Mouse (Mus musculus) telencephalon, adult 2 months (tissue): Measurements from ENCODE around the gene Sgms2.

Experiments used
- DNase-seq: peaks from one replicate; pipeline ENCODE4 v3.0.0-alpha.2; 2011; ENCODE audit warnings: low read depth, low spot score

The Sgms2 gene

DNA sequence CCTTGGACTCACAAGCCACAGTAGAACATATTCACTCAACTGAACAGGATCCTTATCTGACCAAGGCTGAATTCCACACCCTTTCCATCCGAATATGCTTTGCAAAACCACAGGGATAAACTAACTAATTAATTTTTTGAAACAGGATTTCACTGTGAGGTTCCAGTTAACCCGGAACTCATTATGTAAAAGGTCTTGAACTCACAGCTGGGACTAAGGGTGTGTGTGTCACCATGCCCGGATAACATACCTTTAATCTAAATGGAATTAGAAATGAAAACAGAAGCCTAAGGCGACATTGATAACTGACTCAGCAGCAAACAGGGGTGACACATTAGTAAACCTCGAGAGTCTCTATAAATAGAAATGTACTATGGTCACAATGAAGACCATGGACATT lies 5.8 kb downstream of the Sgms2 start:
- no peak for DNase-seq

DNA sequence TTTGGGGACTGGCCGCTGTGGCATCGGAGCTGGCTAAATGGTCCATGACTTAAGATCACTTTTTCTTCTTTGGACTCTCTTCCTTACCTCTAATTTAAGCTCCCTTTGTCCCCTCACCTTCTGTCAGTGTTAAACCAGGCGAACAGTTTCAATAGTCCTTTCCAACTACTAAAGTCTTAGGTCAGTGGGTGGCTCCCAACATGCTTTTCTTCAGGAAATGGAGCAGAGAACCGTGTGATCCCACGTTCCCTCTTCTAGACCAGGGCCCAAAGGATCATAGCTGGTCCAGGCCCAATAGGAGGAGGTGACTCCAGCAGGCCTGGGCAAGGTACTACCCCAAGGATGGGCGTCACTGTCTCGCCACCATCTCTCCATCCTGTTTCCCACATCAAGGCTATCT lies 7.6 kb downstream of the Sgms2 start:
- DNase-seq: no peak

DNA sequence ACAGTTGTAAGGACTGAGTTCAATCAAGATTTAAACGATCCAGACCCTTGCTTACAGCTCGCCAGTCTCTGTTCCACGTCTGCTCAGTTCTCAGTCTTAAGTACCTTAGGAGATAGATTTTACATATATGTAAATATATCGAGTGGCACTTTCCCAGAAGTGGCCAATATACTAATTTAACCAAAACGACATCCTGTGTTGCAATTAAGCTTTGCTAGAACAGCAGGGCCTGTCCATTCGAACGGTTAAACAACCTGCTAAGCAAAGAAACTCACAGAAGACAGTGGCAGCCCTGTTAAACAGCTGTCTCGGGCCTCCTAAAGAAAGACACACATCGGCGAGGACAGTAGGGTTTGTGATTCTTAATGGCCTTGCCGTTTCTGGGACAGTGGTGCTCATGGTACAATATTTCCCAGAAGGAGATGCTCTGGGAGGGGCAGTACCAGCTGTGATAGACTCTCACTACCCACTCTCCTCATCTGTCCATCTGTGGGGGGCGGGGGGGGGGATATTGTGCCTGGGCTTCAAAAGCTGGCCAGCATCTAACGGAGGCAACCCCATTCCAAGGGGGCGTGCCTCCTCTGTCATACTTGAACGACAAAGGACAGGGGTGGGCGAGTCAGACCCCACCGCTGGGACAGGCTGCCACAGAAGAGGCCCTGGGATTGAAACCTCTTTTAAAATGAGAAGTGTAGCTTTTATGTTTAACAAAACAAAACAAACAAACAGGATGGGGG lies 9.1 kb downstream of the Sgms2 start:
- DNase-seq: no peak

- DNase-seq: no peak
Observed at GRCm38 (mm10) chr3:131480659-131481058, 10.6 kb downstream of the Sgms2 start.

- no peak for DNase-seq
Observed at GRCm38 (mm10) chr3:131479415-131479814, 11.8 kb downstream of the Sgms2 start.

- DNase-seq: no peak
Observed at GRCm38 (mm10) chr3:131476002-131476401, 15.2 kb downstream of the Sgms2 start.

- no peak for DNase-seq
Observed at GRCm38 (mm10) chr3:131474526-131474925, 16.7 kb downstream of the Sgms2 start.

DNA sequence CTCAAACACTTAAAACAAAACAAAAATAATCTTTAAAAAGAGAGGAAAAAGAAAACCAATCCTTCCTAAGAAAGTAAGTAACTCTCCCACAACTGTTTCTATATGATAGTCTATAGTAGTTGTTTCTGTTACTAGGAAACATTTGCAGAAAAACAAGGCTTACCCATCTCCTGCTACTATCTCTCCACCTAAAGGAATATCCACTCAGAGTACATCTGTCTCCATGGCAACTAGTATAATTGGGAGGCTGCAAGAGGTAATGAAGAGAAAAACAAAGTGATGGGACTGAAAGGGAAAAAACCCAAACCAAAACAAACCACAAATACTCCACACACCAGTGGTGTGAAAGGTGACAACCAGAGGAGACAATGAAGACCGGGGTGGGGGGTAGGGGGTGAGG lies 17.7 kb downstream of the Sgms2 start:
- no peak for DNase-seq

GRCm38 (mm10) chr3:131471836-131472235 lies 19.4 kb downstream of the Sgms2 start:
- no peak for DNase-seq

DNA sequence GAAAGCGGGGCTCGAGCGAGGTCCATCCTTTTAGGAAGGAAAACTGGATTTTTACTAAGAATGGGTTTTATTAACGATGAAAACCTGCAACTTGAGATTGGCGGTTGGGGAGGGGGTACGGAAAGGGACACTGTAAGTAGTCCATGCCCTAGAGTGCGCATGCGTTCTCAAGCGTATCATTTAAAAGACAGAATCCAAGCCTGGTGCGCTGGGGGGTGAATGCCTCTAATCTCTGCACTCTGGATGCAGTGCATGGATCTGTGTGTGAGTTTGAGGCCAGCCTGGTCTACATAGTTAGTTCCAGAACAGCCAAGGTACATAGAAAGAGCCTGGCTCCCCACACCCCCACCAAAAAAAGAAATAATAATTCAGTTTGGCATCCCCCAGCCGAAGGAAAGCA lies 19.8 kb downstream of the Sgms2 start:
- DNase-seq: no peak

- DNase-seq: no peak
Observed at GRCm38 (mm10) chr3:131470837-131471236, 20.4 kb downstream of the Sgms2 start.

DNA sequence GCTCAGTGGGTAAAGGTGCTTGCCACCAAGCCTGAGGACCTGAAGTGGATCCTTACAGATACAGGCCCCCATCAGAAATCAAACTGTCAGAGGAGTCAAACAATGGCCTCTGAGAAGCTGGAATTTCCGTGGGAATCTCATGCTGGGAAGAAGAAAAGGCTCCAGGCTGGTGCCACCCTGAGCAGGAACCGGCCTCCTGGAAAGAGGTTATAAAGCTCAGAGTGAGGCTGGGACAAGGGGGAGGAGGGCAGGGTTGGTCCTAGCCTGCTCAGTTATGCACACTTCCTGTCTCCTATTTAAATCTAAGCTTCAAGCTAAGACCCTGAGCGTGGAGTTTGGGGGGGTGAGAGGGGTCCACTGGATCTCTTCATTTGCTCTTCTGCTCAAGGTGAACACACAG lies 21.6 kb downstream of the Sgms2 start:
- no peak for DNase-seq

- DNase-seq: no peak
Observed at GRCm38 (mm10) chr3:131466371-131466770, 24.8 kb downstream of the Sgms2 start.

DNA sequence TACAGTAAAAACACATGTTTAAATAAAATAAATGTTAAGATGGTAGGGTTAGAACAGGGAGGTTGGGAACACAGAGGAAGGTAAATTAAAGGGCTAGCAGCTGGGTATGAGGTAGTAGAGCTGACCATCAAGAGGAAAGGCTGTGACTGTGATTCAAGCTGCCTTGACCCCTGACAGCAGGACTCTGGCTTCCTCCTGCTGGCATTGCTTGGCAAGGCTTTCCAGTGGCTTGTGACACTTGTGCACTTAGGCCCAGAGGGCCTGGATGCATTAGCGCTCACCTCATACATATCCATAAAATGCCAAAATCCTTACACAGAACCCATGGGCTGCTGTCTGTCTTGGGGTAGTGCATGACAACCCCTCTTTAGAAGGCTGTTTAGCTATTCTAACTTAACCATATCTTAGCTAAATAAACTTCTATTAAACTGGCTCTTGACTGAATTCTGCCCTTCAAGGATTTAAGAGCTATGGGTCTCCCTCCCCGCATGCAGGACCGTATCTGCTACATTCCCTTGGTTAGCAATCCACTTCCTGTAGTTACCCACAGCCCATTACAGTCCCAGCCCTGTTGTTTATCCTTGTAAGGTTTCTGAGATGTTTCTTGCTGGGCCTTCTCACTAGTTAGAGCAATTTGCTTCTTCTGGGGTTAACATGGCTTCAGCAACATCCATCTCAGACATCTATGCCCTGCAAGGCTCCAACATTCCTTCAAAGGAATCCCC lies 25.5 kb downstream of the Sgms2 start:
- no peak for DNase-seq

- no peak for DNase-seq
Observed at GRCm38 (mm10) chr3:131372996-131373395, 118.2 kb downstream of the Sgms2 start.

- DNase-seq: no peak
Observed at GRCm38 (mm10) chr3:131368678-131369077, 122.5 kb downstream of the Sgms2 start.

DNA sequence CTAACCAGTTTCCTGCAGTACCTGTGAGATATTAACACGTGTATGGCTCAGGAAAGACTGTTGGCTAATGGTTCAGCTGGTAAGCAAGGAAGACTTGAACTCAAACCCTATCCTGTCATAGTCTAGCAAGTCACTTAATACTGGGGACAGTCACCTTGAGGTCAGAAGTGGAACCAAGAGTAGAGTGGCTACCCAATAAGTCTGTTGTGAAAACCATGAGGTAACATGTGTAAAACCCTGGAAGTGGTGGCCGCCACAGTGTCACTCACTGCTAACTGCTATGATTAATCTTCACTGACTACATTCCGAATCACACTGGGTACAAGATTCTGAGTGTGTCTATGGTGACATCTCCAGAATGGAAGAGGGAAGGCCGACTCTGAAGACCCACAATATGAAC lies 123.8 kb downstream of the Sgms2 start:
- no peak for DNase-seq

- peak; percentile 5 for DNase-seq
Observed at GRCm38 (mm10) chr3:131364632-131365446, 126.4 kb downstream of the Sgms2 start.

- DNase-seq: no peak
Observed at GRCm38 (mm10) chr3:131364194-131364593, 127.0 kb downstream of the Sgms2 start.

GRCm38 (mm10) chr3:131363602-131364001 lies 127.6 kb downstream of the Sgms2 start:
- DNase-seq: no peak

DNA sequence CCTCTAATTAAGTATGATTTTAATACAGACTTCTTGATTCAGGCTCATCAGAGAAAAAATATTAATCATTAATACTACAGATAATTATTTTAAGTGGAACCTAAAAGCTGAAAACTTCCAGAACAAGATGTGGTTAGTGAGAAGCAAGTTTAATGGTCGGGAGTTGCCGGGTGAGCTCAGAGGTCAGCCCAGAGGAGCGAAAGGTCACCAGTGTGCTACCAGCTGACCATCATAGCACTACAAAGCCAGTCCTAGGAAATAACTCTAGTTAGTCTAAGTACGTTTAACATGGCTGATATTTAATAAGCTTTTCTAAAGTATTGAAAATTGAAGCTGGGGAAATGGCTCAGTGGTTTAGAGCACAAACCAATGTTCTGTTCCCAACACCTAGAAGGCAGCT lies 129.3 kb downstream of the Sgms2 start:
- DNase-seq: no peak

GRCm38 (mm10) chr3:131359011-131359410 lies 132.2 kb downstream of the Sgms2 start:
- DNase-seq: no peak
